Mouse (Mus musculus) monocyte, adult 2 months (primary cell): ENCODE measurements around the gene Cox14.
"Not testable (repeated sequence)": the region's sequence is repeated elsewhere in the genome, so short reads cannot be mapped to it uniquely, and the experiment has no call there.

Experiments
- DNase-seq, 2 experiments: peaks; one replicate each; pipeline ENCODE4 v3.0.0; 2022; ENCODE audit warnings: low spot score in 2 of 2, low read depth in 1 of 2

Cox14 gene

DNA sequence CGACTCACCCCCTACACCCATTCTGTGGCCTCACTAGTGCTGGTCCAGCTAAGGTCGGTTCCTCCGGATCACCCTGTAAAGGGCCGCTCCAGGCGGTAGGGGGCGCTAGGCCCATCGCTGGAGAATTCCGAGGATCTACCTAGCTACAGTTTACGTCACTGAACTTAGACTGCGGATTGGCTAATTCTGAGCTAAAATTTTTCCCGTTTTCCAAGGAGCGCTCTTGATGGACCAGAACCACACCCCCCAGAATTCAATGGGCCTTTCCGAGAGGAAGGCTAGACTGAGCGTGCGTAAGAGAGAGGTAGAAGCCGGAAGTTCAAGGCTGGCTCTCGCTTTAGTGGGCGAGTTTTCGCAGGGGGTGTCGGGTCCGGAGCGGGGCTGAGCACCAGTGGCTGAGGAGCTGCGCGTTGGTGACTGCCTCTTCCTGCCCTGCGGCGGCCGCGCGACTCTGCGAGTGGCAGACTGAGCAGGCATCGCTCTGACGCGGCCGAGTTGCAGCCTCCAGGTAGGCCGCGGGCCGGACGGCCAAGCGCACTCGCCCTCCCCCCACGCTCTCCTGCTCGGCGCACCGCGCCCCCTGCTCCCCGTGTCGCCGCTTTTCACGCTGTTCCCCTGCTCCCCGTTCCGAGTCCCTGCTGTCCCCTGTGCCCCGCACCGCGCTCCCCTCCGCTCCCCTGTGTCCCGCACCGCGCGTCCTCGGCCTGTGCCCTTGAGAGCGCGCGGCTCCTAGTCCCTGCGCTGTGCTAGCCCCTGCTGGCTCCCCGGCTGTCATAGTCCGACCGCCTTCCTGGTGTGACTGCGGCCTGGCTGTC, at the start of gene Cox14:
Gene Cox14, plus strand, starts transcription at position 278 of the 815 bp plus-strand sequence.
- DNase-seq: peak; percentile 91 to 94

DNA sequence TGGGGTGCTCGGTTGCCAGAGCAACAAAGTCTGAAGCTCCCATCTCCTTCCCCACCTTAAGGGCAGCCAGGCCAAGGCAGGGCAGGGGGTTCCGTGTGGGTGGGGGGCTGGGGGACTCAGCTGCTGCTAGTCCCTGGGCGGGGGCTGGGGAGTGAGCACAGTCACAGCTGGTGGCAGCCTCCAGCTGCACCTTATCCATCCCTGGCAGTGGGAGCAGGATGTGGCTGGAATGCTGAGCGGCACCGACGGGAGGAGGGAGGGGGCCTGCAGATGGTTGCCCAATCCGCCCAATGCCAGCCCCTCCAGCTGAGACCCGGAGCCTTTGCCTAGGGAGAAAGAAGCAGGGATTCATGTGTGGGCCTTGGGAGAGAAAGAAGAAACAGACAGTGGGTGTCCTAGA, 48.3 kb upstream of the Cox14 start:
- no peak for DNase-seq

DNA sequence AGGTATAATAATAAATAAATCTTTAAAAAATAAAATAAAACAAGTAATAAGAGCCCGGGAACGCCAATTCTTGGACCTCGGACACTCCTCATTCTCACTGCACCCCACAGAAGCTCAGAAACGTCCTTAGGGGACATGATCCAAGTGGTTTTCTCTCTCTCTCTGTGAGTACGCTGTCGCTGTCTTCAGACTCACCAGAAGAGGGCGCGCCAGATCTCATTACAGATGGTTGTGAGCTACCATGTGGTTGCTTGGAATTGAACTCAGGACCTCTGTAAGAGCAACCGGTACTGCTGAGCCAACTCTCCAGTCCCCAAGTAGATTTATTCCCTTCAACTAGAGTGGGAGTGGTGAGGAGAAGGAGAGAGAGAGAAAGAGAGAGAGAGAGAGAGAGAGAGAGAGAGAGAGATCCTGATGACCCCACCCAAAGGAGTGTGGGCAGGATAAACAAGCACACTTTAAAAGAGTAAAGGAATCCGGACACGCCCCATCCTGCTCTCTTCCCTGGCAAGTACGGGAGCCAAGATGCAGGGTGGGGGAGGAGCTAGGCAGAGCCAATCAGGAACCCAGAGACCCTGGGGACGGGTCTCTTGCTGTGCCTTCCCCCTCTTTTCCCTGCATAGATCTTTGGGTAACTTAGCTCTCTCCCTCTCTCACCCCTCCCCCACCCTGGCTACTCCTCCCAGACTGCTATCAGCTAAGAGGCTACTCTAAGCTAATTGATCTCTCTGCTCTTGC, 47.2 kb upstream of the Cox14 start:
- DNase-seq: no peak

DNA sequence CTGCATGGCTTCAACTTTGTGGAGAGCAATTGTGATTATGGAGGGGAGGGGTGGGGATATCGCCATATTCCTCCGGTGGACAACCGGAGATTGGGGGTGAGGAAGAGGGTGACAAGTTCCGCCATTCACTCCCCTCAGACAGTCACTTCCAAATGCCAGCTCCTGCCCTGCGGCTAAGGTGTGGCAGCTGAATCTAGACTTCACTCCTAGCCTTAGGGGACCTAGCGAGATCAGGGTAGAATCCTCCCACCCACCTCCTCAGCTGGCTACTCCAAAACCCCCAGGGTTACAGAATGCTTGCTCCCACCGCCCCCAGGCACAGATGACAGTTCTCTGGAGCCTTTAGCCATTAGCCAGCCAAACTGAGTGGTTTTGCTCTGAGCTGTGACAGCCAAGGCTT, 46.4 kb upstream of the Cox14 start:
- no peak for DNase-seq

DNA sequence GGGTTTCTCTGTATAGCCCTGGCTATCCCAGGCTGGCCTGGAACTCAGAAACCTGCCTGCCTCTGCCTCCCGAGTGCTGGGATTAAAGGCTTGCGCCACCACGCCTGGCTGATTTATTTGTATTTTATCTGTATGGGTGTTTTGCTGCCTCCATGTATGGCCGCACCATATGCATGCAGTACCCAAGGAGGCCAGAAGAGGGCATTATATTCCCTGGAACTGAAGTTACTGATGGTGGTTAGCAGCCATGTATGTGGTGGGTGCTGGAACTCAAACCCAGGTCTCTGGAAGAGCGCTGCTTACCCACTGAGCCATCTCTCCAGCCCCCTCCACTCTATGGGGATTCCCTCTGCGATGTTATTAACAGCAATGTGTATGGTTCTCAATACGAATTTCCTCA, 42.5 kb upstream of the Cox14 start:
- DNase-seq: no peak

DNA sequence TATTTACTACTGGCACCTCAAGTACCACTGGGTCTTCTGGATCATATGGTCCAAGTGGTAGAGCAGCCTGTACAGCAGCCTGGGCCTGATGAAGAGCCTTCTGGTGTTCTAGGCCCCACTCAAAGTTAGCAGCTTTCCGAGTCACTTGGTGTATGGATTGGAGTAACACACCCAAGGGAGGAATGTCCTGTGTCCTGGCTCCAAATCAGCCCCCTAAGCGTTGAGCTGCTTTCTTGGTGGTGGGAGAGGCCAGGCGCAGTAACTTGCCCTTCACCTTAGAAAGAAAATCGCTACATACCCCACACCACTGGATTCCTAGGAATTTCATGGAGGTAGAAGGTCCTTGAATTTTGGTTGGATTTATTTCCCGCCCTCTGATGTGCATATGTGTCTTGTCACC, 41.3 kb upstream of the Cox14 start:
- no peak for DNase-seq

DNA sequence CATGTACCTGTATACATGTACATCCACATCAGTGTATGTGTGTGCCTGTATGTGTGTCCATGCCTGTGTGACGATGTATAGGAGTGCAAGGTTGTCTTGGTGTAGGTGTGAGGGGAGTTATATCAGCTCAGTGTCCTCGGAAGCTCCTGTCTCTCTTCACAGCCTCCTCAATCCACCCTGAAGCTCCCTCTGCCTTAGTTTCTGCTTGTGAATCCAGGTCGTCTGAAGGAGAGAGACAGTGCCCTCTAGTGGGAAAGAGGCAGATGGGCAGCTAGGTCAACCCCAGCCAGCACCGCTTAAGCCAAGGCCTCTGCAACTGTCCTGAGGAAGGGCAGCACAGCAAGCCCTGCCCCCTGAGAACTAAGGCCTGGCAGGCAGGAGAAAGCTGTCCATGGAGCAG, 36.7 kb upstream of the Cox14 start:
- no peak for DNase-seq

DNA sequence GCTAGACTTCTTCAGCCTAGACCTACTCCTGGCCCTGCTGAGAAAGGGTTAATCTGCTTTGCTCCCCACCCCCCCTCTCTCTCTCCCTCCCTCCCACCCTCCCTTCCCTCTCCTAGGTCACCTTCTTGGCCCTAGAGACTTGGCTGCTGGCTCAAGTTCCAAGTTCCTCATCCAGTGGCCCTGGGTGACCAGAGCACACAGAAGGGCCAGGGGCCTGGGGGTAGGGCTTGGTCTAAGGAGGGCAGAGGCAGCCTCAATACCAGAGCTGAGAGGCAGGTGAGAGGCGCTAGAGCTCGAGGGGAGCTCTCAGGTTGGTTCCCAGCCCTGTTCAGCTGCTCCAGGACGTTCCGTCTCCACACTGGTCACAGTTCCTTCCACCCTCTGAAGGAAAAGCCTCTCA, 34.5 kb upstream of the Cox14 start:
- DNase-seq: no peak

DNA sequence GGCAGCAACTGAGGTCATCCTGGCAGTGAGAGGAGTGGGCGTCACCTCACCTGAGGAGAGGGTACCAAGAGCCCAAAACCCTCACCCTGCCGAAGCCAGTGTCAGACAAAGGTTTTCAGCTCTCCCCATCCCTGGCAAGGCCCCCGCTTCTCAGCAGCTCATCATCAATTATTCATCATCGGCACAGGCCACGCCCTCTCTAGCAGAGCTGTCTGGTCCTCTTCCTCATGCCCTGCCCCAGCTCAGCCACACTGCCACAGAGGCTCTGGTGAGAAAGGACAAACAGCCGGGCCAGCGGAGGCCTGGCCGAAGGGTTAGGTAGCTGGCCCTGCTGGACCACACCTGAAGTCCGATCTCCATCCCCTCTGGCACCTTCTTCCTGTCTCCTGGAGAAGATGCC, 33.4 kb upstream of the Cox14 start:
- no peak for DNase-seq

DNA sequence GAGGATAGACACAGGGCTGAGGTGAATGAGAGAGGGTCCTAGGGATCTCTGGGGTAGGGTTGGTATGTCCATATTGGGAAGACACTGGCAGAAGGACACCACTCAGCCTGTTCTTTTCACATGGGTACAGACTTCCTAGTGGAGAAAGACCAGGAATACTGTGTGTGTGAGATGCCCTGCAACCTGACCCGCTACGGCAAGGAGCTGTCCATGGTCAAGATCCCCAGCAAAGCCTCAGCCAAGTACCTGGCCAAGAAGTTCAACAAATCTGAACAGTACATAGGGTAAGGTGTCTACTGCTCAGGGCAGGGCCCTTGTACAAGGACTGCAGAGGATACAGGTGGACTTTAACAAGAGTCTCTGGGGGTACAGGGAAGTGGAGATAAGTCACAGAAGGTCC, 28.1 kb upstream of the Cox14 start:
- DNase-seq: no peak

DNA sequence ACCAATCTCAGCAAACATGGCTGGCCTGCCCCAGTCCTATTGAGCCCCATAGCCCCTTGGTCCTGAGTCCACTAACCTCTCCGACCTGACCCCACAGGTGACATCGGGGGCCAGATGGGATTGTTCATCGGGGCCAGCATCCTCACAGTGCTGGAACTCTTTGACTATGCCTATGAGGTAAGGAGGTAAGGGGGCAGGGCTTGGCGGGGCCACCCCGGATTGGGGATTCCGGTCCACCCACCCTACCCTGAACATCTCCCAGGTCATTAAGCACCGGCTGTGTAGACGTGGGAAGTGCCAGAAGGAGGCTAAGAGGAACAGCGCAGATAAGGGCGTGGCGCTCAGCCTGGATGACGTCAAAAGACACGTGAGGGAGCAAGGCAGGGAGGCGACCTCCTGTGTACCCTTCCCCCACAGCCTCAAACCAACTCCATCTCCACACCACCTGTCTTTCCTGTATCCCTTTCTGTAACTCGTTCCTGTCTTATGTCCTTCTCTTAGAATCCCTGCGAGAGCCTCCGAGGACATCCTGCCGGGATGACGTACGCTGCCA, 26.8 kb upstream of the Cox14 start:
- DNase-seq: no peak

DNA sequence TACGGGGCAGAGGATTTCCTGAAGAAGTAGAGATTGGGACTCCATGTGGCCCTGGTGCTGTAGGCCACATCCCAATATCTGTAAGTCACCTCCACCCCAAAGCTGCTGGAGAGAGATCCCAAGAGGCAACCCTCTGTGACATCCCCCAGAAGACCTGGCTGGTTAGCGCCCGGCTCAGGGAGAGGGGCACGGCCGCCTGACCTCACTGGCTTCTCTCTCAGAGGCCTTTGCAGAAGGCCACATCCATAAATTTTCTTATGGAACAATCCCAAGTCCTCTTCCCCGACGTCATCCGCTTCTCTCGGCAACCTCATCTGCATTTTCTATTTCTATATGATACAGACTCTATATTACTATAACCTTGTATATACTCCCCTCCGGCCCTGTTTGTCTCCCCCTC, 25.7 kb upstream of the Cox14 start:
- no peak for DNase-seq

DNA sequence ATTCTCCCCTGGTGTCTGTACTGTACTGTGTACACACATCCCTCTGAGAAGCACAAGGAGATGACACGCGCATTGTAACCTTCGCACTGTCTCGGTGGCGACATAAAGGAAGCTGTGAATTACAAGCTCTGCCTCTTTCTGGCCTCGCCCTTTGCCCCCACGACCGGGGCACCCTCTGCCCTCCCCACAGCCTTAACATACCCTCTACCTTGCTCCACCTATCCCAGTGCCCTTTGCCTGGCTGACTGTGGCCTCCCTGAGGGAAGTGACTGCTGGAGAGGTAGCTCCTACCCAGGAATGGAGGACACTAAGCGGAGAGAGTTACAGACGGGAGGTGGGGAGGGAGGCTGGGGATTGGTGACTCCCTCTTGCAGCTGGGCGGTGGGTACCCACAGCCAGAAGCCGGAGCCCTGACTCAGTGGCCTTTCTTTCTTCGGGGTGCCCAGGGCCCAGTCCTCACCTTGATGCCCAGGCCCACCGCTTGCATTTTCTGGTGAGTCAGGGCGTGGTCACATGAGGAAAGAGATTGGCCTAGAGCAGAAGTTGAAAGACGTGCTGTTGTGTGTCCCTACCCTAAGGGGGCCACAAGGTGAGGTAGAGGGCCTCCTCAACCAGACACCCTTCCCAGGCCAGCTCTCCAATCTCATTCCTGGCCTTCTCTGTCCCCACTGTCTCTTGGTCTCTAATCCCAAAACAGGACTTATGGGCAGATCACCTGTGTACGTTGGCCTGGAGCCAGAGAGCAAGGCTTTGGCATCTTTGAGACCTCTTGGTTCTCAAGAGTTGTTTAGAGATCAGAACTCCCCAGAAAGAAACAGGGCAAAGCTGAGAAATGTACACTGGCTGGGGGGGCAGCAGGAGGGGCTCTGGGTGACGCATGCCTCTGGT, 25.0 kb upstream of the Cox14 start:
- no peak for DNase-seq

DNA sequence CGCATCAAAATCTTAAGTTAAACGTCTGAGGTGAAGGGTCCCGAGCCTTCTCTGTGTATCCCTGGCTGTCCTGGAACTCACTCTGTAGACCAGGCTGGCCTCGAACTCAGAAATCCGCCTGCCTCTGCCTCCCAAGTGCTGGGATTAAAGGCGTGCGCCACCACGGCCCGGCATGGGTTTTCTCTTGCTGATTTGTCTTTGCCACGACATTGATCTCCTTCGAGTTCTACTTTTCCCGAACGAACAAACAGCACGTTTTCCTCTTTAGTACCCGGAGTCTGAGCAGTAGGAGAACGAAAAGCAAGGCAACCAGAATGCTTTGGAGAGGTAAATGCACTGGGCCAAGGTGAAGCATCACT, 23.8 kb upstream of the Cox14 start:
- DNase-seq: not testable (repeated sequence)

DNA sequence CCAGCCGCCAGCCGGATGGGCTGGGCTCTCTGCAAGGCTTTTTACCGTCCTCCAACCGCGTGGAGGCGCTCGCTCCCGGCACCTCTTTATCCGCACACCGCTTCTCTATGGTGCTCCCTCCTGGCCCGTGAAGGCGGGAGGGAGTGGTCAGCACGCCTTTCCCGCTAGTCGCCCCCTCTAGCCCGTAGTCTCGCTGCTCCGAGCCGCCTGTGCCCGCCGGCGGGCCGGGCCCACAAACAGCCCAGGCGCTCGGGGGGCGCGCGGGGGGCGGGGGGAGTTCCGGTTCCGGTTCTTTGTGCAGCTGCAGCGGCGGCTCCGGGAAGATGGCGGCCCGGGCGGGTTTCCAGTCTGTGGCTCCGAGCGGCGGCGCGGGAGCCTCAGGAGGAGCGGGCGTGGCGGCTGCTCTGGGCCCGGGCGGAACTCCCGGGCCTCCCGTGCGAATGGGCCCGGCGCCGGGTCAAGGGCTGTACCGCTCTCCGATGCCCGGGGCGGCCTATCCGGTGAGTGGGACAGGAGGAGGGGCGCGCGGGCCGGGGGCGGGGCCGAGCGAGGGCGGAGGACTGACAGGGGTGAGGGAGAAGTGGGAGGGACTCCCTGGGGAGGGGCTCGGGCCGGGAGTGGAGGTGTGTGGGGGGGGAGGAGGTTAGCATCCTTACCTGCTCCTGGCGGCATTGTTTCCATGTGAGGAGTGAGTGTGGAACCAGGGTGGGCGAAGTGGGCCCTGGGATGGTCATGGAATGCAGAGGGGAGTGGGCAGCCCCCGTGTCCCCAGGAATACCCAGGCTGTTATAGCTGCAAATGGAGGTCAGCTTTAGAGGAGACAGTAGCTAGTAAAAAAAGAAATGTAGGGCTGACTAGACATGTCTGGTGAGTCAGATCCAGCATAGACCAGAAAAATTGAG, 23.2 kb upstream of the Cox14 start, which contains the start of gene Smarcd1:
Gene Smarcd1, plus strand, starts transcription at position 131 of the 902 bp plus-strand sequence.
- DNase-seq: peak; percentile 70 to 84

DNA sequence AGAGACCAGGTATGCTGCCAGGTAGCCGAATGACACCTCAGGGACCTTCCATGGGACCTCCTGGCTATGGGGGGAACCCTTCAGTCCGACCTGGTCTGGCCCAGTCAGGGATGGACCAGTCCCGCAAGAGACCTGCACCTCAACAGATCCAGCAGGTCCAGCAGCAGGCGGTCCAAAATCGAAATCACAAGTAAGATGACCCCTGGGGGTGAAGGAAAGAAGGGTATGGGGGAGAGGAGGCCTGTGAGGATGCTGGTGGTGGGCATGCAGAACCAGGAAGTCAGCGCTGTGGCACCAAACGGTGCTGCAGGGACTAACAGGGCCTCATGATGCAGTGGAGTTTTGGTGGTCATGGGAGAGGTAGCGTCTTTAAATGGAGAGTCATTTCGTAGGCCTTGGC, 22.3 kb upstream of the Cox14 start:
- no peak for DNase-seq

DNA sequence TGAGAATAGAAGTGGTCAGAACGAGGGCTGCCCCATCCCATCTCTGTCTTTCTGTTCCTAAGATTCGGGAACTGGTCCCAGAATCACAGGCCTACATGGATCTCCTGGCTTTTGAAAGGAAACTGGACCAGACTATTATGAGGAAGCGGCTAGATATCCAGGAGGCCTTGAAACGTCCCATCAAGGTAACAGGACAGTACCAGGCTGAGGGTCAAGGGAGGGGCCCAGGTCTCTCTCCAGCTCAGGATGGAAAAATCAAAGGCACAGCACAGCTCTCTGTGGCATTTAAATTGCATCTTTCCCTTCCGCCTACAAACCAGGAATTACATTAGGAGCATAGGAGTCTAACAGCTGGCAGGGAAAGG, 21.8 kb upstream of the Cox14 start:
- no peak for DNase-seq

DNA sequence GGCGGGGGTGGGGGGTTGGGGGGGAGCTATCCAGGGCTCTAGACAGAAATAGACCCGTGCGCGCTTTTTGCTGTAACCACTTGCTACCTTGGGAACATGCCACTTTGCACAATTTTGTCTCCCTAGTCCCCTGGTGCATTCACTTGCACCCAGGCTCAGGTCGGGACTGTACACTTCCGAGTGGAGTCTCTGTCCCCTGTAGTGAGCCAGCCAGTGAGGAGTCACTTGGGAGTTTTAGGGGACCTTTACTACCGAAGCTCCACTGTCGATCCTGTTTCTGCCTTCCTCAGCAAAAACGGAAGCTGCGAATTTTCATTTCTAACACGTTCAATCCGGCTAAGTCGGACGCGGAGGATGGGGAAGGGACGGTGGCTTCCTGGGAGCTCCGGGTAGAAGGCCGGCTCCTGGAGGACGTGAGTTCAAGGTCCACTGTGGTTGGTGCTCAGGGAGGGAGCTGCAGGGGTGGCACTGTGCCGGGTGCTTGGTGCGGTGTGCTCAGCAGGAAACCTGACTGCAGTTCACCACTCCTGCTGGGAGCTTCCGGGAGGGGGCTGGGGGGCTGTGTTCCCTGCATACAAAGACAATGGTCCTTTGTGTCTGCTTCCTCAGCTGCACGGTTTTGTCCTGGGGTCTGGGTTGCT, 21.3 kb upstream of the Cox14 start:
- DNase-seq: no peak

DNA sequence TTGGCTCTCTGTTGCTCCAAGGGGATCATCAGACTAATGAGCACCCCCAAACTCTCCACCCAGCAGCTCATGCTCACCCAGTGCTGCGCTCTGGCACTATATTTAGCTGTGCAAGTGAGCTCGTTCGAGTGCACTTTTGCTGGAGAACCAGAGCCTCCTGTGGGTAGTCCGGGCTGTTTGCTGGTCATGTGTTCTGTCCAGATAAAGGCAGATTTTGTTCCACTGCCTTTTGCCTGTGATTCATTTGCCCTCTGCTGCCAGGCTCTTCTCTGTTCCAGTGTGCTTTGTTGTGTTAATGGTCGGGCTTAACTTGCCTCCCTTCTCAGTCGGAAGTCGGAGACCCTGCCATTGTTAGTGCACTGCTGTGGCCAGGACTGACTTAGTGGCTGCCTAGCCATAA, 20.5 kb upstream of the Cox14 start:
- DNase-seq: no peak
